Mouse (Mus musculus): Measurements from ENCODE around the gene Ebna1bp2.

Gene Ebna1bp2

DNA sequence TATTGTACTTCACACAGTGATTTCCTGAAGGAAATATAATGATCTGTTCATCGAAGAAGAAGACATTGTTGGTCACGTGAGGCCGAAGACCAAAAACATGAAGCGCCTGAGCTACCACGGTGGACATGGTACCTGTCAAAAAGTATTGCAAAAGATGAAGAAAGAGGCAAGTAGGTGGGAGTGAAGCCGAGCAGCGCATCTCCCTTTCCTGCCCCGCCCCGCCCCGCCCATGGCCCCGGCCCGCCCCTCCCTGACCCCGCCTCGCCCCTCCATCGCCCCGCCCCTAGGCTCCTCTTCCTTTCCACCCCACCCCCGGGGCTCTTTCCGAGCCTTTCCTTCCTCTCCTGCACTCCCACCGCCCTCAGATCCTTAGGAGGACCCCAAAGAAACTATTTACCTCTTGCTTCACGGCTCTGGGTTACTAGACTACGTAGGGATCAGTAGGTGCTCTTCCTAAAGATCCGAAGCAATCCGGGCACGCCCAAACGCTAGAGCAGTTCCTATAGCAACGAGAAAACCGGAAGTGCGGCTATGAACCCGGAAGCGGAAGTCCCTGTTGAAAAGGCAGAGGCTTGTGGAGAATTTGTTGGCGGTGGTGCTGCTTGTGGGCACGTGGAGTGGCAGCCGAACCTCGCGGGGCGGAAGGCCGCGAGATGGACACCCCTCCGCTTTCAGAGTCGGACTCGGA, at the start of gene Ebna1bp2, which contains the start of gene Cfap57:
TSS of gene Ebna1bp2 (plus strand) at position 521 of the 688 bp plus-strand sequence.
TSS of gene Cfap57 (minus strand) at position 499 of the 688 bp plus-strand sequence.
- under 1% methylated on average over 37 of the region's 41 CpGs for WGBS

GRCm38 (mm10) chr4:118571441-118571840, 49.2 kb upstream of the Ebna1bp2 start:
- 52% methylated on average over 15 of the region's 15 CpGs for WGBS

DNA sequence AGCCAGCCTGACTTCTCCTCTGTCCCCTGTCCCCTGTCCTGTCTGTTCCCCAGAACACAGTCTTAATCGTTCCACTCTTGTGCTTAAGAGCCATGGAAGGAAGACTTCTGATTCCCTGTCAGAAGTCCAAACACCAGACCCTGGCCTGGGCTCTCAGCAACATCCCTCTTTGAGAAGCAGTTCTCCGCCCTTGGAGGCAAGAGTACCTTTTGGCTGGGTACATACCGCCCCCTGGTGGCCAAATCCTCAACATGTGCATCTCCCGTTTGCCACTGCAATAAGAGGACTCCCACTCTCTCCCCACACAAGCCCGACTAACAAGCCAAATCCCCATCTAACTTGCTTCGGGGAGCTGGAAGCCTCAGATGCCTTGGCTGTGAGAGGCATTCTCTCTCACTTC, 44.5 kb upstream of the Ebna1bp2 start:
- 6% methylated on average over 6 of the region's 6 CpGs for WGBS

- 42% methylated on average over 13 of the region's 13 CpGs for WGBS
Measured at GRCm38 (mm10) chr4:118579313-118579712, 41.3 kb upstream of the Ebna1bp2 start.

DNA sequence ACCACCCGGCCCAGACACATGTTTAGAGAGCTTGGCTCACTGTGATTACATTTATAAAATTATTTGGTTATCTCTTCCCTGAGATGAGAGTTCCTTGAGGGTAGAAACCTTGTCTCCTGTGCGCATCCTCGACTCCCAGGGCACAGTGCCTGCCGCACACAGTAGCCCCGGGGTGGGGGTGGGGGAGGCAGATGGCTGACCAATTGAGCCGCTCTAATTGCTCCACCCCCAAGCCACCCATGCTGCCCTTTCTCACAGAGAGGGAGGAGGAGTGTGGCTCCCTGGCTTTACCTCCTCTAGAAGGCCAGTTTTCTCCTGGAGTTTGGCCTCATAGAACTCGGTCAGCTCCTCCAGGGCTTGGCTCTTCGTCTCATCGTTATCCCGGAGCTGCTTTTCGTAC, 39.1 kb upstream of the Ebna1bp2 start:
- WGBS, result 52% methylated on average over 11 of the region's 11 CpGs

GRCm38 (mm10) chr4:118582629-118583028, 38.0 kb upstream of the Ebna1bp2 start:
- WGBS, result 90% methylated on average over 8 of the region's 8 CpGs

DNA sequence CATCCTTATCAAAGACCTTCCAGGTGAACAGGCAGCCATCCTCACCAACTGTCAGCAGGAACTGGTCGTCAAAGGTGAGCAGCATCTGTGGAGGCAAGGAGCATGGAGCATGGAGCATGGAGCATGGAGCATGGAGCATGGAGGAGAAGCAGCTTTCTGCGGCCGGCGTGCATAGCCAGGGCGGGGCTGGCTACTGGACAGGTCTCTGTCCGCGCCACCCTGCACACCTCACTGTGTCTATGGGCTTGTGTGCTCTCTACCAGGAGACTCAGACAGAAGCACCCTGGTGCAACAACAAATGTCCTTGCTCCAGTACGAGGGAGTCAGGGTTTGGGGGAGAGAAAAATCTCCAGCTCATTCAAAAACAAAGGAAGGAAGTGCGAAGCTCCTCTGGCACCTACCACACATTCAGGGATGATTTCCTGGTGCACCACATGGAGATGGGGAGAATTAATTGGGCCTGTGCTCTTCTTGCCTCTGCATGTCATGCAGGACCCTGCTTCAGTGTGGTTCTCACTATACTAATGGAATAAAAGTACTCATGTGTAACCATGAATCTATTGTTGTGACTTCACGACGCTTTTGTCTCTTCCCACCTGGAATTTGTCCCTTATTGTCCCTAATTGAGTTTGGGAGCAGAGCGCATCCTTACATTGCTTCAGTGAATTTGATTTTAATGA, 31.4 kb upstream of the Ebna1bp2 start:
- WGBS, result 68% methylated on average over 12 of the region's 12 CpGs

DNA sequence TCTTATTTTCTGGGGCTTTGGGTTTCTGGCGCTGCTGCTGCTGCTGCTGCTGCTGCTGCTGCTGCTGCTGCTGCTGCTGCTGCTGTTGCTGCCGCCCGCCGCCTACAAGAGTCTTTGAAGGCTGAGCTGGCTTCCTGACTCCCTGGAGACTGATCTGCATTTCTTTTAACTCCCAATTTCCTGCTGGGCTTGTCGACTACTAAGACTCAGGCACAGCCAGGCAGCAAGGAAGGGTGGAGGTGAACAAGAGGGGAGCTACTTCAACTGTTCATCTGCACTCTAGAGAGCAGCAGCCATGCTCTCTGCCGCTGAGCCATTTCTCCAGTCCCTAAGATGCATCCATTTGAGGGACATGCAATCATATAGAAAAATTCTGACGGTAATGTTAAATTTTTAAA, 30.9 kb upstream of the Ebna1bp2 start:
- 32% methylated on average over 7 of the region's 7 CpGs for WGBS

DNA sequence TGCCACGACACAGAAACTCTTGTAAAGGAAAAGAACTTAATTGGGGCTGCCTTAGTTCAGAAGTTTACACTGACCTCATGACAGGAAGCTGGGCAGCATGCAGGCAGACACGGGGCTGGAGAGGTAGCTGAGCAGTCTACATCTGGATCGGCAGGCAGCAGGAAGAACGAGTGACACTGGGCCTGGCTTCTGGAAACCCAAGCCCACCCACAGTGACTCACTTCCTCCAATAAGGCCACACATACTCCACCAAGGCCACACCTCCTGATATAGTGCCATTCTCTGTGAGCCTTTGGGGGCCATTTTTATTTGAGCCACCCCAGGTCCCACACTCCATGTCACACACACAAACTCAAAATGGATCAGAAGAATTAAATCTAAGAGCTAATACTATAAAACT, 16.5 kb upstream of the Ebna1bp2 start:
- 65% methylated on average over 4 of the region's 4 CpGs for WGBS

- WGBS, result 71% methylated on average over 3 of the region's 3 CpGs
Measured at GRCm38 (mm10) chr4:118609836-118610235, 10.8 kb upstream of the Ebna1bp2 start.

GRCm38 (mm10) chr4:118612619-118613018, 8.0 kb upstream of the Ebna1bp2 start:
- WGBS, result 31% methylated on average over 11 of the region's 11 CpGs

DNA sequence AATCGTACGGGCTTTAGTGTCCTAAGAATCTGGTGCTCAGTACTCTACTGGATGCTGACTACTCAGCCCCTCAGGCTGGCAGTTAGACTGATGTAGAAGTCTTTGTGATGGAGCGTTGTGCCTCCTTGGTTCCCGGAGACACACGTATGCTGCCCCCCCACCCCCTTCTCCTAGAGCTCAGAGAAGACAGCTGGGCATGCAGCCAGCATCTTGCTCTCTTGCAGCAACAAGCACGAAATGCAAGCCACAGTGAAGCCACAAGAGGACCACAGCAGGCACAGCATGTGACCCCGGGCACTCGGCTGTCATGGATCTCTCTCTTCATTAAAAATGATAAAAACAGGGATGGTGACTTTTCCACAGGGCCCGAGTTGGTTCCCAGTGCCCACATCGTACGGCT, 5.2 kb upstream of the Ebna1bp2 start:
- 68% methylated on average over 11 of the region's 11 CpGs for WGBS

DNA sequence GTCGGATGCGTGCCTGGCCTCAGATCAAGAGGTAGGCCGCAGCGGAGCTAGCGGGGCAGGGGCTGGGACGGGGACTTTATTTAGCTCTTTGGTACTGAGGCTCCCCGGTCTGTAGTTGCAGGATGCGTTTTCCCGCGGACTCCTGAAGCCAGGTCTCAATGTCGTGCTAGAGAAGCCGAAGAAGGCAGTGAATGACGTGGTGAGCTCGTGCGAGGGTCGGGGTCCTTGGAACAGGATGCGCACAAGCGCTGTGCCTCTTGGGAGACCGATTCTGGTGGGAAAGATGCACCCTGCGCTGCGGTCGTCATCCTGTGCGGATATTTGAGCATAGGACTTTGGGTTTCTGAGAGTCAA, 345 bp downstream of the Ebna1bp2 start:
- WGBS, result under 1% methylated on average over 23 of the region's 23 CpGs

DNA sequence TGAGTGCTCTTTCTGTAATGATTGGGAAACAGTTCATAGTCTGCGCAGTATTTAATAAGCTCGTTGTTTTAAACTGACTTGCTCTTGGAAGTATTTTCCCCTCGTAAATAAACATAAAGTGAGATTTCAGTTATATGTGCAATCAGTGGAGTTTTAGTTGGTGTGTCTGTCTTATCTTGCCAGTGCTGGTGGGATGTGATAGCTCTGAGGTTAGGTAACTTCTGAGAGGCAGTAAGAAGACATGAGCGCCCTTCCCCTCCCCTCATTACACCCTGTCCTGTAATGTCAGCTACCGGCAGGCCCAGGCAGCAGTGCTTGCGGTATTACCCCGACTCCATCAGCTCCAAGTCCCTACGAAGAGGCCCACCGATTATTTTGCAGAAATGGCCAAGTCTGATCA, 1.2 kb downstream of the Ebna1bp2 start:
- WGBS, result 86% methylated on average over 9 of the region's 9 CpGs

DNA sequence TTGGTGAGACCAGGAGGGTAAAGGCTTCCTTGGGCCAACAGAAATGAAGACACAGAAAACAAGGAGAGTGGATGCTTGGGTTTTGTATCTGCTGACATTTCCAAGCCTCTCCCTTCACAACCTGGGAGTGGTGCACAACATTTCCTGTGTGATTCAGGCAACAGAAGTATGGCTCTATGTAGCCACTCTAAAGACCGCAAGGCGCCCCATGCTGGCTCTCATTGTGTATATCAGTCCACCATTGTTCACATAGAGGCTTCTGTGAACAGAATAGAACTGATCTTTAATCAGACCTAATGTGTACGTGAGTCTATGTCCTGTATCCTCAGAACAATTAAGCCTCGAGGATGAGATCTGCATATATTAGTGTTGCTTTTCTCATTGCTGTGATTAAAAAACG, 9.7 kb downstream of the Ebna1bp2 start:
- WGBS, result 69% methylated on average over 5 of the region's 5 CpGs

- 16% methylated on average over 20 of the region's 20 CpGs for WGBS
Measured at GRCm38 (mm10) chr4:118642346-118643190, 22.0 kb downstream of the Ebna1bp2 start.

DNA sequence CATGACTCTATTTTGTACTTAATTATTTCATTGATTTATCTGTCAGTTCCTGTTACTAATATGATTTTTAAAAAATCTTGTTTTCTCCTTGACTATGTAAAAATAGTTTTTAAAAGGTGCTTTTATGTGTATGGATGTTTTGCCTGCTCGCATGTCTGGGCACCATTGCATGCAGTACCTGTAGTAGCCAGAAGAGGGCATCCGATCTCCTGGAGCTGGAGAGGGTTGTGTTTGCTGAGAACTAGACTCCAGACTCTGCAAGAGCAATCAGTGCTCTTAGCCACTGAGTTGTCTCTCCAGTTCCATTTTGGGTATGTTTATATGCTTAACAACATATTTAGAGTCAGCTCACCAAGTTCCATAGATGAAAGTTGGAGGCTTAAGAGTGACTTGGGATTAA, 24.6 kb downstream of the Ebna1bp2 start:
- 19% methylated on average over 2 of the region's 2 CpGs for WGBS

GRCm38 (mm10) chr4:118658652-118659051, 38.1 kb downstream of the Ebna1bp2 start, which contains the start of gene Olfr62:
Gene Olfr62, plus strand, starts transcription at chr4:118658952.

